Mouse (Mus musculus): ENCODE data around the gene Btbd18.

DNA sequence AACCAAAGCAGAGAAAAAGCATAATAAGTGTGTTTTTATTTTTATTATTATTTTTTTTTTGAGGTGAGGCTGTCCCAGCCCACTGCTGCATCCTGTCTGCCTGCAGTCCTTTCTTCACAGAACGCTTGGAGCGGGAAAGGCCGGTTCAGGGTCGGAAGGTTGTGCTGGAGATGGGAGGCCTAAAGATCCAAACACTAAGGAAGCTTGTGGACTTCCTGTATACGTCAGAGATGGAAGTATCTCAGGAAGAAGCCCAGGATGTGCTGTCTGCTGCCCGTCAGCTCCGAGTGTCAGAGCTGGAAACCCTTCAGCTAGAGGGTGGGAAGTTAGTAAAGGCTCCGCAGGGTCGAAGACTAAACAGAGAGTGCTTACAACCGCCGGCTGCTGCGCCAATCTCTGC is 7.2 kb downstream of the Btbd18 start:
- TF ChIP-seq GATA1 (IDR thresholded peaks at IDR 0.05; ENCODE audit: borderline replicate concordance, low read length), result no peak
- TF ChIP-seq FLI1 (IDR thresholded peaks at IDR 0.05; ENCODE audit: low read length), result no peak

Data from megakaryocyte, embryonic 14.5 days (primary cell).